Mouse (Mus musculus) lung, postnatal 0 days (tissue): Measurements from ENCODE around the gene Mdga1.

ENCODE experiments used
- CTCF ChIP-seq: IDR thresholded peaks from 2 replicates; pipeline ENCODE4 v1.5.1; 2016; ENCODE audit warnings: antibody characterized with exemption, mild to moderate bottlenecking
- EP300 ChIP-seq: IDR thresholded peaks from 2 replicates; pipeline ENCODE4 v1.6.1; 2016; ENCODE audit warnings: antibody characterized with exemption, mild to moderate bottlenecking, control low read depth

- TF ChIP-seq CTCF (peak; percentile 76), EP300 (no peak)
These were observed 173.8 kb downstream of the Mdga1 start for GRCm38 (mm10) chr17:29796086-29796485.
